In the genomic region with DNA sequence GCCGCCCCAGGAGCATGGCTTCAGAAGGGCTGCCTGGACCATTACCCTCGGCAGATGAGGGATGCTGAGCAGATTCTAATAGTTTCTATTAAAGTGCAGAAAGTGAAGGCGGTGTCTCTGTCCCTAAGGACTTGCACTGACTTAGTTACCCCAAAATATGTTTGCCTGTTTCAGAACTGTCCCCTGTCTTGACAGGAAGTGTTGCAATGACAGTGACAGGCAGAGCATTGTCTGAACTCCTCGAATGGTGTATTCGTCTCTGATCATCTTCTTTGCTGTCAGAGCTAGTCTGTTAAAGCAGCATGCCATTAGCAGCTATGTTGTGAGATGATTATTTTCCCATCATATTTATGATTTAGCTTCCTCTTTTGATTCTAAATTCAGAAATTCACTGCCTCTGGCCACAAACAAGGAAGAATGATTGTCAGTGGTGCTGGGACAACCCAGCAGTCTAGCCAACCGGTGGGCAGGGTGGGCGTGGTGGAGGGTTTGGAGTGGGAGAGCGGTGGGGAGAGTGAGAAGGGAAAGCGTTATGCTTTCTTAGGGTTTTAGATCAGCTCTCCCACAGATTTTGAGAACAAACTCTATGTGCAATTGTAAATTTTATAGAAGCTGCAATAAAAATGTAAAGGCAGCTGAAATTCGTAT, we compare ENCODE assay signal across 17 mouse cellular contexts.
A peak's percentile ranks its signal among the peaks of the same experiment; 100 is the strongest.
DNase-seq lines count a peak whose midpoint lies in the region; ATAC-seq lines count a peak whose summit lies in the region.
"Had no signal": no experiment of that assay in that cellular context is flagged by ENCODE, and none has a peak within 500 bp of the region (broad histone marks: within the 10 kb centered on the region; RNA-seq: fewer than 3 reads in every experiment).

No protein-coding gene starts in this region.

- DNase-seq in 416B (ENCODE audit: low read depth) = peak; percentile 4
- no peak for DNase-seq in thymus, adult 18-20 months
- DNase-seq in lung, postnatal 10 days = no peak
- no peak for DNase-seq in adrenal gland, postnatal 10 days
- DNase-seq: adrenal gland, adult 2 months; adrenal gland, postnatal 14 days; adrenal gland, postnatal 36 days; cerebellum, adult 11-12 months; cerebellum, adult 2 months; cerebellum, adult 9-10 months; cerebellum, postnatal 10 days; cerebellum, postnatal 25 days; forebrain, postnatal 0 days had no signal

- peak; percentile 97 for ATAC-seq in granulocyte monocyte progenitor cell, adult 5-6 weeks (replicated peaks; ENCODE audit: poor library complexity, severe bottlenecking)
- peak; percentile 76 for ATAC-seq in megakaryocyte, adult 5-6 weeks (ENCODE audit: poor library complexity, severe bottlenecking)
- ATAC-seq: forebrain, embryonic 13.5 days; forebrain, embryonic 15.5 days; forebrain, postnatal 0 days had no signal
